Mouse (Mus musculus): ENCODE results near the gene Ccdc33. TPM values are rescaled to one million over a fixed set of nuclear protein-coding genes. Genes with fewer than 3 reads are reported as not detected.

Gene Ccdc33
- polyA plus RNA-seq, 1 experiment from 2014 or later: 0.07 TPM

DNA sequence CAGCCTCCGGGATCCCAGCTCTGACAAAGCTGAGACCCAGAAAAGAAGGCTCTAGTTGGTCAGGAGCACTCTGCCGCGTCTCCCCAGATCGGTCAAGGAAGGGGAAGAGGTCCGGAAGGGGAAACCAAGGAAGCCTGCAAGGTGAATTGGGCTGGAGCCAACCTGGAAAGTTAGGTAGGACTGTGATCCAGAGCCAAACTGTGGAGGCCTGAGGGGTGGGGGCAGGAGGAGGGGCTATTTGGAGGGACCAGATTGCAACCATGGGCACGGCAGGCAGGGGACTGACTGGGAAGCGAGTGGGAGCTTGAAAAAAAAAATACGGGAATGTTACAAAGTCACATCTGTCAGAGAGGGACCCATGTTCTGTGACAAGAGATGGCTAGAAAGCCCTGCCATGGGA lies 10.9 kb upstream of the Ccdc33 start:
- 0 out of 2 replicates have a peak overlapping the region, but pooled peaks have one; percentile 44 for H3K9ac ChIP-seq
- peaks cover 69% of the 10 kb centered on the region for H3K27me3 ChIP-seq (replicated peaks)
- H3K36me3 ChIP-seq: no peaks in the 10 kb centered on the region
- no peak for ATAC-seq (ENCODE audit: extremely low read depth, insufficient number of reproducible peaks, low FRiP score, low TSS enrichment)
- H3K4me2 ChIP-seq: peak overlapping the region; percentile 43
- no peak overlapping the region for H3K27ac ChIP-seq (replicated peaks)
- WGBS: 20% methylated on average over 8 of the region's 8 CpGs
- H3K4me3 ChIP-seq: no peak overlapping the region
- no peaks in the 10 kb centered on the region for H3K9me3 ChIP-seq
- H3K4me1 ChIP-seq: peaks cover 58% of the 10 kb centered on the region

DNA sequence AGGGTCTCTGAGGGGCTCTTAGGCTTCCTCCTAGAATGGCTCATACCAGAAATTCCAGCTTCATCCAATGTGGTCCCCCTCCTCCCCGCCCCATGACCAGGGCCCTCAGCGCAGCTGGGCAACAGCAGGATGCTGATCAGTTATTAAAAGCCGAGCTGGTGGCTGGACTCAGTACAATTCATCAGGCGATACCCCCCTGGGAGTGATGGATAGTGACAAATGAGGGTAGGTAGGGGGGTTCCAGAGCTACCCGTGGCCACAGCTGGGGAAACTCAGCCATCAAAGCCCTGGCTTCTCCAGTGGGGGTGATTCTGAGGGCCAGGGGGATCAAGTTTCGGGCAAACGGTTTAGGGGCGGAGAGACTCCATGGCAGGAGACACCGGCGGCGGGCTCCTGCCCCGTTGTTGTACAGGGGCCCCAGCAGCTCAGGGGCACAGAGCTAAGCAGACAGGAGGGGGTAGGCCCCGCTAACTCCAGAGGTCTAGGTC lies 10.3 kb upstream of the Ccdc33 start:
- Histone ChIP-seq H3K36me3 (no peaks in the 10 kb centered on the region), H3K4me1 (peaks cover 53% of the 10 kb centered on the region), H3K9ac (peak overlapping the region; percentile 44; the same call in 1 of the 2 replicates), H3K4me2 (peak overlapping the region; percentile 43), H3K27ac (replicated peaks) (no peak overlapping the region), H3K9me3 (no peaks in the 10 kb centered on the region), H3K4me3 (no peak overlapping the region), H3K27me3 (replicated peaks) (peaks cover 69% of the 10 kb centered on the region)
- ATAC-seq (ENCODE audit: extremely low read depth, insufficient number of reproducible peaks, low FRiP score, low TSS enrichment): no peak
- WGBS: 9% methylated on average over 13 of the region's 13 CpGs

DNA sequence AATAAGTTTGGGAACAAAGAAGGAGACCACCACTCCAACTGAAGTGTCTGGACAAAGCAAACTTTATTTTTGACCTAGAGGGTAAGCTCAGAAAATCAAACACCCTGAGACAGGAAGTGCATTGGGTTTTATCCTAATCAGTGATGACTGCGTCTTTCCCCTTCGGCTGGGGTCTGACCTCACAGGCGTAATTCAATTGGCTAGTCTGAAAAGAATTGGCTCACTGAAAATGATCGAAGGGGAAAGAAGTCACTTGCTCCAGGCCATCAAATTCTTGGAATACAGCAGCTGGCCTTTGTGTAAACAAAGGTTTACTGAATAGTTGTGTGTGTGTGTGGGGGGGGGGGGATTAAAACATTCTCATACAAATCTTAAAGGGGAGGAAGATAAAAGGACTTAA lies 7.2 kb upstream of the Ccdc33 start:
- Histone ChIP-seq H3K4me3 (no peak overlapping the region), H3K9ac (no peak overlapping the region), H3K9me3 (no peaks in the 10 kb centered on the region), H3K27ac (replicated peaks) (no peak overlapping the region), H3K36me3 (no peaks in the 10 kb centered on the region), H3K4me2 (no peak overlapping the region), H3K27me3 (replicated peaks) (peaks cover 60% of the 10 kb centered on the region), H3K4me1 (peaks cover 43% of the 10 kb centered on the region)
- WGBS: 37% methylated on average over 4 of the region's 4 CpGs
- ATAC-seq (ENCODE audit: extremely low read depth, insufficient number of reproducible peaks, low FRiP score, low TSS enrichment): no peak

DNA sequence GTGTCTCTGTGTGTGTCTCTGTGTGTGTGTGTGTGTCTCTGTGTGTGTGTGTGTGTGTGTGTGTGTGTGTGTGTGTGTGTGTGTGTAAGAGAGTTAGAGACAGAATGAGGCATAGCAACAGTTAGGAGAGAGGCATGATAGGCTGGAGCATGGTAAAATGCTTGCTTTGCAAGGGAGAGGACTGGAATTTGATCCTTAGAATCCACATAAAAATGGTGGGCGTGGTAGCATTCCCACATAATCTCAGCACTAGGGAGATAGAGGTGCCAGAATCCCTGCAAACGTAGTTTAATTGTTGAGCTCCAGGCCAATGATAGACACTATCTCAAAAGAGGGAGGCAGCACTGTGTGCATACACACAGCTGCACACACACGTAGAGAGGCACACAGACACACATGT lies 6.5 kb upstream of the Ccdc33 start:
- Histone ChIP-seq H3K4me3 (no peak overlapping the region), H3K27me3 (replicated peaks) (peaks cover 54% of the 10 kb centered on the region), H3K4me1 (peaks cover 44% of the 10 kb centered on the region), H3K27ac (replicated peaks) (no peak overlapping the region), H3K36me3 (no peaks in the 10 kb centered on the region), H3K4me2 (no peak overlapping the region), H3K9ac (0 out of 2 replicates have a peak overlapping the region, but pooled peaks have one; percentile 3), H3K9me3 (no peaks in the 10 kb centered on the region)
- 36% methylated on average over 3 of the region's 3 CpGs for WGBS
- no peak for ATAC-seq (ENCODE audit: extremely low read depth, insufficient number of reproducible peaks, low FRiP score, low TSS enrichment)

DNA sequence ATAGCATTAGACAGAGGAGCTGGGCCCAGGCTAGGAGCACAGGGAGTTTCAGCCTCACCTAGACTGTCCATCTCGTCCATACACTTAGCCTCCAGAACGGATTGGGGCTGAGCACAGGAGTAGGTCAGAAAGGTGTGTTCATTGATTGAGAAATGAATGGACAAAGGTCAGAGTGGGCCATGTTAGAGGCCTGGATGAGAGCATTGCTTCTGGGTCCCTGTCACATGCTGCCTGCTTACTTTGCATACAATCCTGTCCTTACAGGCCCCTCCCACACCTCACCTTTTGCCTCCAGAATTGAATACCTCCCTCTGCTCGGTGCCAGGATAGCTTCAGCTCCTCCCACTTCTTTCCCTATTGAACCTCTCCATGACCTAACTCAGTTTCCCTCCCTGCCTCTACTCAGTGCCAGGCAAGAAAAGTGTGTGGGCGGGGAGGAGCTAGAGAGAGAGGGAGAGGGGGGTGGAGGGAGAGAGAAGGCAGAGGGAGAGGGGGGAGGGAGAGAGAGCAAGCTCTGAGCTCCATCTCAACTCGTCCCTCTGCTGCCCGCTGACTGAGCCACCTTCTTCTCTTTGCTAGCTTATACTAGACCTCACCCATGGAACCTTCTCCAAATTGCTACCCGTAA lies 2.5 kb downstream of the Ccdc33 start:
- peaks cover 68% of the 10 kb centered on the region for H3K4me1 ChIP-seq
- WGBS: 48% methylated on average over 7 of the region's 7 CpGs
- peaks cover 69% of the 10 kb centered on the region for H3K27me3 ChIP-seq (replicated peaks)
- no peak overlapping the region for H3K9ac ChIP-seq
- no peak overlapping the region for H3K4me2 ChIP-seq
- no peak overlapping the region for H3K27ac ChIP-seq (replicated peaks)
- no peak for ATAC-seq (ENCODE audit: extremely low read depth, insufficient number of reproducible peaks, low FRiP score, low TSS enrichment)
- no peak overlapping the region for H3K4me3 ChIP-seq
- H3K36me3 ChIP-seq: no peaks in the 10 kb centered on the region
- no peaks in the 10 kb centered on the region for H3K9me3 ChIP-seq

DNA sequence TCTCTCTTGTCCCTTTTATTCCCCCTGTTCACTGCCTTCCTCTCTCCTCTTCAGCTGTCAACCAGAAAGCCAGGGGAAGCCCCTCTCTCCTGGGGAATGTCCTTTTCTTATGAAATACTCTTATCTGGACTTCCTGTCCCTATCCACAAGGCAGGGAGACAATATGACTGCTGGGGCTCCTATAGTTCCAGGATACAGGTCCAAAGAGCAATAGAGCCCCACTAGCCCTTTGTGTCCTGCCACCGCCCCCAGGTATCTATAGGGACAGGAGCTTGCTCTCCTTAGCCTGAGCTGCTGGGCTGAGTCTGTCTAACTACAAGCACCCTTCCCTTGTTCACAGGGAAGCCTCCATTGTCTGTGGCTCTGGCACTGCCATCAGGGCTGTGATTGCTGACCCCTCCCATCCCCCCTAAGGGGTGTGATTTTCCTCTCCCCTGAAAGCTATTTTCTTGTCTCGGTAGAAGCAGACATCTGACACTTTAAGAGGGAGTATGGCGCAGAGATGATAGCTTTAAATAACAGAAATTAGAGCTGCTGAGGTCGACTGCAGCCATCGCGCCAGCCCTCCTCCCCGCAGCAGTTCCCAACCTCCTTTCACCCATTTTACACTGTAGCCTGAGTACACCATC lies 3.2 kb downstream of the Ccdc33 start:
- Histone ChIP-seq H3K36me3 (no peaks in the 10 kb centered on the region), H3K27me3 (replicated peaks) (peaks cover 69% of the 10 kb centered on the region), H3K4me3 (no peak overlapping the region), H3K9ac (no peak overlapping the region), H3K4me1 (peaks cover 63% of the 10 kb centered on the region), H3K4me2 (no peak overlapping the region), H3K27ac (replicated peaks) (no peak overlapping the region), H3K9me3 (no peaks in the 10 kb centered on the region)
- no peak for ATAC-seq (ENCODE audit: extremely low read depth, insufficient number of reproducible peaks, low FRiP score, low TSS enrichment)
- 17% methylated on average over 7 of the region's 7 CpGs for WGBS

DNA sequence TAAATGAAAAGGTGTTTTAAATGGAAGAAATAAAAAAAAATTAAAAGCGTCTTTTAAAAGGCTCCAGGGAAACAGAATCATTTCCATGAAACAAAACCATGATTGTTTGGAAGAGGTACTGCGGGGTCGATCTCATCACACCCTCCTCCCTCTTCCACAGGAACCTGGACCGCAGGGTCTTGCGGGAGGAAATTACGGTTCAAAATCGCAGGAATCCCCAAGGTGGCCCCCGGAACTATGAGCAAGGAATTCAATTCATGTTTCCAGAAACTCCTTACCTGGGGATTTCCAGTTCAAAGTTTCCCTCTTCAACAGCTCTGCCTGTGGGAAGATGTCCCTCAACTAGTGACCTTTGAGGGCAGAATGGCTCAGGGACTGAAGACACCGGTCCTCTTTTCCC lies 4.6 kb downstream of the Ccdc33 start:
- no peak for ATAC-seq (ENCODE audit: extremely low read depth, insufficient number of reproducible peaks, low FRiP score, low TSS enrichment)
- Histone ChIP-seq H3K4me1 (peaks cover 60% of the 10 kb centered on the region), H3K27me3 (replicated peaks) (peaks cover 69% of the 10 kb centered on the region), H3K36me3 (no peaks in the 10 kb centered on the region), H3K4me3 (no peak overlapping the region), H3K27ac (replicated peaks) (no peak overlapping the region), H3K9me3 (no peaks in the 10 kb centered on the region), H3K9ac (no peak overlapping the region), H3K4me2 (peak overlapping the region; percentile 66)
- 26% methylated on average over 9 of the region's 9 CpGs for WGBS

DNA sequence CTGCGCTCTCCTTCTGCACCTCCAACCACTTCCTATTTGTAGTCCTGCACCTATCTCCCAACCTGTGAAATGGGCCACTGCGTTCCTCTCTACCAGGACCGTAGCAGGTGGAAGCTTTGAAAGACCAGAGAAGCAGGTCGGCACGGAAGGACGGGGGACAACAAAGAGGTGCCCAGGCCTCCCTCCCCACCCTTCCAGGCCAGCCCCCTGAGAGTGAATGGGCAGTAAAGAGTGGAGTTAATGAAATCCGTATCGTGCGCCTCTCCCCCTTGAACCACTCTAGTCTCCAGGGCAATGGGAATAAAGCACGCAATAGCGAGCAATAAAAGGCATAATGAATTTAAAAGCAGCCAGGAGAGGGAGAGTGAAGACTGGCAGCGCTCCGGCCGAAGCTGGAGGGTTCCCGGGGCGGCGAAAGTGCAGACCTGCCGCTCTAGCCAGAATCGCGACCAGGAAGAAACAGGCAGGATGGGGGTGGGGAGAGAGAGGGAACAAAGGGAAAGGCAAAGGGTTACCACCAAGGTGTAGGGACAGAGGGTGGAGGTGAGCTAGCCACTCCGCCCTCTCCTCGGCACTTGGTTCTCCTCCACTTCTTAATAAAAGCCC lies 5.2 kb downstream of the Ccdc33 start:
- Histone ChIP-seq H3K27me3 (replicated peaks) (peaks cover 65% of the 10 kb centered on the region), H3K9me3 (no peaks in the 10 kb centered on the region), H3K36me3 (no peaks in the 10 kb centered on the region), H3K27ac (replicated peaks) (no peak overlapping the region), H3K9ac (peak overlapping the region; percentile 58; the same call in 1 of the 2 replicates), H3K4me1 (peaks cover 56% of the 10 kb centered on the region), H3K4me2 (peak overlapping the region; percentile 66), H3K4me3 (peak overlapping the region; percentile 40)
- WGBS: 6% methylated on average over 22 of the region's 22 CpGs
- no peak for ATAC-seq (ENCODE audit: extremely low read depth, insufficient number of reproducible peaks, low FRiP score, low TSS enrichment)

DNA sequence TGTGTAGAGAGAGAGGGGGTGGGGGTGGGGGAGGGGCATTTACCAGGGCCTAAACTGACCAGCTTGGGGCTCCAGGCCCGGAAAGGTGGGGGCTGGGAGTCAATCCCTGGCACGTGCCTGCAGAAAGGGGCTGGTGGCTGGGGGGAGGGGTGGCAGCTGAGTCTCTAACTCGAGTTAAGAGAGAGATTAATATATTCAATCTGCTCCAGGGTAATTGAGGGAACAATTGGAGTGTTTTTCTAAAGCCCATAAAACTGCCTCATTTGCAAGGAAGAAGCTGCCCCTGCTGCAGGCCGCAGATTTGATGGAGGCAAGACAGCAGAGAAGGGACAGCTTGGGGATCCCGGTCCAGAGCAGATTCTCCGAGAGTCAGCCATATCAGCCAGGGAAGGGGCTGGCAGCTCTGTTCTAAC lies 5.8 kb downstream of the Ccdc33 start:
- ATAC-seq (ENCODE audit: extremely low read depth, insufficient number of reproducible peaks, low FRiP score, low TSS enrichment): no peak
- H3K4me1 ChIP-seq: peaks cover 56% of the 10 kb centered on the region
- H3K27me3 ChIP-seq (replicated peaks): peaks cover 60% of the 10 kb centered on the region
- H3K27ac ChIP-seq (replicated peaks): no peak overlapping the region
- WGBS: 11% methylated on average over 6 of the region's 6 CpGs
- peak overlapping the region; percentile 66 for H3K4me2 ChIP-seq
- no peaks in the 10 kb centered on the region for H3K36me3 ChIP-seq
- no peaks in the 10 kb centered on the region for H3K9me3 ChIP-seq
- peak overlapping the region; percentile 40; the same call in 1 of the 2 replicates for H3K4me3 ChIP-seq
- peak overlapping the region; percentile 25; the same call in 1 of the 2 replicates for H3K9ac ChIP-seq

DNA sequence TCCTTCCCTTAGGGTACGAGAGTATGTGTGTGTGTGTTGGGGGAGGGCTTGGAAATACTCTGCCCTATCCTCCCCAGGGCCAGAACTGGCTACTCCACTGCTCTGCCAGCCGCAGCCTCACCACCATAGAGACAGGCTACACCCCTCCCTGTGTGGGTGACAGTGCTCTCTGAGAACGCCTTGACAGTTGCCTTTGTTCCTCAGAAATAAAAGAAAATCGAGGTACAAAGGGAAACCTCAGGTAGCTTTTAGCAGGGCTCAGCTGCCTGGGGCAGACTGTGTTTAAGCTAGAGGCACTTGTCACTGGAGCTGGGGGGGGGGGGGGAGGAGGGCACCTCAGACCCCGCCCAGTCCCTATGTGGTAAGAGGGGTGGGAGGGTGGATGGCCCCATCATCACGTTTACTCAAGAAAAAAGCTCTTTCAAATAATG lies 6.3 kb downstream of the Ccdc33 start:
- peaks cover 55% of the 10 kb centered on the region for H3K27me3 ChIP-seq (replicated peaks)
- peaks cover 56% of the 10 kb centered on the region for H3K4me1 ChIP-seq
- H3K4me2 ChIP-seq: no peak overlapping the region
- no peak overlapping the region for H3K4me3 ChIP-seq
- H3K9me3 ChIP-seq: no peaks in the 10 kb centered on the region
- no peak for ATAC-seq (ENCODE audit: extremely low read depth, insufficient number of reproducible peaks, low FRiP score, low TSS enrichment)
- no peaks in the 10 kb centered on the region for H3K36me3 ChIP-seq
- no peak overlapping the region for H3K9ac ChIP-seq
- H3K27ac ChIP-seq (replicated peaks): no peak overlapping the region
- 22% methylated on average over 5 of the region's 6 CpGs for WGBS

DNA sequence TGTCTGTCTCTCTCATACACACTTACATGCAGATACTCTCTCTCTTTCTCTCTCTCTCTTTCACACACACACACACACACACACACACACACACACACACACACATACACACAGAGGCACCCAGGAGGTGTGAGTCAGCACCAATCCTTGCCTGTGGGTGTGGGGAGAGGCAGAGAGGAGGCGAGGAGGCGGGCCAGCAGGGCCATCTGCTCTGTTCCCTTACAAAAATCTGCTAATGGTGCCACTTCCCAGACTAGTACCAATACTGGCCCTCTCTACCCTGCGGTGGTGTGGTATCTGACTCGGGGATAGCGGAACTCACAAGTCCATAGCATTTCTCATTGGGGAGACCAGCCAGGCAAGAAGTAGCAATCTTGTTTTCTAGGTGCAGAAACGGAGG lies 7.2 kb downstream of the Ccdc33 start:
- H3K4me3 ChIP-seq: no peak overlapping the region
- H3K27ac ChIP-seq (replicated peaks): no peak overlapping the region
- no peaks in the 10 kb centered on the region for H3K36me3 ChIP-seq
- H3K9me3 ChIP-seq: no peaks in the 10 kb centered on the region
- H3K4me1 ChIP-seq: peaks cover 55% of the 10 kb centered on the region
- H3K9ac ChIP-seq: no peak overlapping the region
- WGBS: 62% methylated on average over 6 of the region's 6 CpGs
- ATAC-seq (ENCODE audit: extremely low read depth, insufficient number of reproducible peaks, low FRiP score, low TSS enrichment): no peak
- peaks cover 48% of the 10 kb centered on the region for H3K27me3 ChIP-seq (replicated peaks)
- no peak overlapping the region for H3K4me2 ChIP-seq

Data from heart, embryonic 13.5 days (tissue).